Mouse (Mus musculus): Measurements from ENCODE around the gene Plcb3. TPM values are rescaled to one million over a fixed set of nuclear protein-coding genes. Genes with fewer than 3 reads are reported as not detected.
A peak's percentile ranks its signal among the peaks of the same experiment; 100 is the strongest.

Plcb3 gene
- polyA plus RNA-seq, 1 experiment from 2014 or later, result 20.6 TPM

DNA sequence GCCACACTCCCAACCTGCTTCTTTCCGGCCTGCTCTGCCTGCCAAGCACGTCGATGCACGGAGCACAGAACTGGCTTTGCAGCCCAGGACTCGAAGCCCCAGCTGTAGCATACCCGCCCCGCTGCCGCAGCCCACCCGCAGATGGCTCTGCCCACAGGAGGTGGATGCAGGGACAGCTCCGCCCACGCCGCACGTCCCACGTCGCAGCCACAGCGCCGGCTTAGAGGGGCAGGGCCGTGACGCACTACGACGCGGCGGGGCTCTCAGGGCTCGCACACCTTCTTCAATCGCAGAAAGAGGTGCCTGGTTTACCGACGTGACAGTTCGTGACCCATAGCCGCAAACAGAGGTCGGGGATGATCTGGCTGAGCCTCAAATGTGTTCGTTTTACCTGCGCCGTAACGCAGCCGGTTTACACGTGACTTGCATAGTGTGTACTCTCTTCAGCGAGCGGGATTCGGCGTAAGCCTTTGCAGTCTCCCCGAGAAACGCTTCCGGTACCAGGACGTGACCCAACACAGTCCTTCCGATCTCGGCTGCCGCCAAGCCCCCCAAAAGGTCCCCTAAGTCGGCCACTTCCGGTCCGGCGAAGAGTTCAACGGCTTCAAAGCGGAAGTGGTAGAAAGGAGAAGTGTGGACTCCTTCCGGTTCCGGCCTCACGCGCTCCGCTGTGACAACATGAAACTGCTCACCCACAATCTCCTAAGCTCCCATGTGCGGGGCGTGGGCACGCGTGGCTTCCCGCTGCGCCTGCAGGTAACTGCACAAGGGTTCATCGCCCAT, 66.6 kb downstream of the Plcb3 start, which contains the start of the genes Trmt112 and Prdx5:
TSS of gene Trmt112 (plus strand) at position 192 of the 783 bp plus-strand sequence.
TSS of gene Prdx5 (minus strand) at position 600 of the 783 bp plus-strand sequence.
- WGBS, result under 1% methylated on average over 65 of the region's 65 CpGs
- peaks cover 21% of the 10 kb centered on the region for H3K4me1 ChIP-seq (replicated peaks; ENCODE audit: control insufficient read depth, insufficient read depth, low read length)
- peak within 1 kb of the TSS; percentile 77 for H3K4me3 ChIP-seq (ENCODE audit: low read depth, low read length)
- H3K27ac ChIP-seq (ENCODE audit: low read depth, low read length), result peak within 1 kb of the TSS; percentile 99
- no peaks in the 10 kb centered on the region for H3K27me3 ChIP-seq (replicated peaks; ENCODE audit: control insufficient read depth, insufficient read depth, low read length)
- ATAC-seq (replicated peaks; ENCODE audit: low FRiP score) (peak; percentile 85), DNase-seq (ENCODE audit: low spot score) (peak; percentile 89)
- no peaks in the 10 kb centered on the region for H3K9me3 ChIP-seq (ENCODE audit: control insufficient read depth, low read length)
- H3K9ac ChIP-seq (ENCODE audit: low read depth, low read length), result peak within 1 kb of the TSS; percentile 84
- peak within 1 kb of the TSS; percentile 89 for H3K4me2 ChIP-seq
- peaks cover 40% of the 10 kb centered on the region for H3K36me3 ChIP-seq (ENCODE audit: control insufficient read depth, insufficient read depth, low read length)

DNA sequence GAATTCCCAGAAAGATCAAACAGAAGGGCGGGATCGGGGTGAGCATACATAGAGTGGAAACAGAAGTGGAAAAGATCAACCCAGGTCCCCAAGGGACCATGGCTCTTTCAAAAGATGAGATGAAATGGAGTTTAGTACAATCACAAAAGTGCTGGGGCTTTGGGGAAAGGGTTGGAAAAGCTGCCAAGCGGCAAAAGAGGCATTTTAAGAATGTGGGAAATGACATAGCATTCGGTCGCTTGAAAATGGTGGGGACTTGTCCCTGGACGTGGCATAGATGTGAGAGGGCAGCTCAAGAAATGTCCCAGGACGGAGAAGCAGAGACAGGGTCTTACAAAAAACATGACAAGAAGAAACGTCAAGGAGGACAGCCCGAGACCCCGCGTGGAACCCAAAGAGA, 67.2 kb downstream of the Plcb3 start:
- H3K4me2 ChIP-seq, result peak overlapping the region; percentile 89
- H3K27ac ChIP-seq (ENCODE audit: low read depth, low read length), result peak overlapping the region; percentile 99
- H3K9ac ChIP-seq (ENCODE audit: low read depth, low read length), result peak overlapping the region; percentile 84
- peak overlapping the region; percentile 77 for H3K4me3 ChIP-seq (ENCODE audit: low read depth, low read length)
- H3K9me3 ChIP-seq (ENCODE audit: control insufficient read depth, low read length), result no peaks in the 10 kb centered on the region
- no peaks in the 10 kb centered on the region for H3K27me3 ChIP-seq (replicated peaks; ENCODE audit: control insufficient read depth, insufficient read depth, low read length)
- ATAC-seq (replicated peaks; ENCODE audit: low FRiP score), result no peak
- H3K36me3 ChIP-seq (ENCODE audit: control insufficient read depth, insufficient read depth, low read length), result peaks cover 43% of the 10 kb centered on the region
- no peak for DNase-seq (ENCODE audit: low spot score)
- H3K4me1 ChIP-seq (replicated peaks; ENCODE audit: control insufficient read depth, insufficient read depth, low read length), result peaks cover 21% of the 10 kb centered on the region
- 7% methylated on average over 11 of the region's 11 CpGs for WGBS

DNA sequence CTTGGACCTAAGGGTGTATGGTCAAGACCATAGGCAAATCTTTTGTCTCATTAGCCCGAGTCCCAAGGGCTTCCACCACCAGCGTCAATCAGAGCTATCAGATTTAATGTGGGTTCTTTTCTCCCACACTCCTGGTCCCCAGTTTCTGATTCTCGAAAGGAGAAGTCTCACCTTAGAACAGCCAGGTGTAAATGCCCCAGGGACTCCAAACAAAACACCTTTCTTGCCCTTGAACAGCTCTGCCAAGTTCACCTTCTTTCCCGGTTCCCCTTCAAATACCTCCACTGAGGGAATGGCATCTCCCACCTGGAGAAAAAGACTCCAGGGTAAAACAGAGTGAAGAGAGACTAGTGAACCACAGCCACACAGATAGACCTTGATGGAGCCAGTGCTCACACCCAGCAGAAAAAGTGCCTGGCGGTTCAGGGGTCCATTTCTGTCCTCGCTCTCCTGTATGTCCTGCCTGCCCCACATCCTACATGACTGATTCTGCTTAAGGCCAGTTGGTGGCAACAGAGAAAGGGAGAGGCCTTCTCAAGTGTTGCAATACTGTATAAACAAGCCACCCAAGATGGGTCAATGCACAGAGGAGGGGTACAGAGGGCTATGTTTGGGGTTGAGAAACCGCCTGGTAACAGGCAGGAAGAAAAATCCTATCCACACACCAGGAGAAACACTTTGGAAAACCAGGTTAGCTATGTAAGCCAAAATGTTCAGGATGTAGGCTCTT, 68.3 kb downstream of the Plcb3 start:
- peaks cover 21% of the 10 kb centered on the region for H3K4me1 ChIP-seq (replicated peaks; ENCODE audit: control insufficient read depth, insufficient read depth, low read length)

DNA sequence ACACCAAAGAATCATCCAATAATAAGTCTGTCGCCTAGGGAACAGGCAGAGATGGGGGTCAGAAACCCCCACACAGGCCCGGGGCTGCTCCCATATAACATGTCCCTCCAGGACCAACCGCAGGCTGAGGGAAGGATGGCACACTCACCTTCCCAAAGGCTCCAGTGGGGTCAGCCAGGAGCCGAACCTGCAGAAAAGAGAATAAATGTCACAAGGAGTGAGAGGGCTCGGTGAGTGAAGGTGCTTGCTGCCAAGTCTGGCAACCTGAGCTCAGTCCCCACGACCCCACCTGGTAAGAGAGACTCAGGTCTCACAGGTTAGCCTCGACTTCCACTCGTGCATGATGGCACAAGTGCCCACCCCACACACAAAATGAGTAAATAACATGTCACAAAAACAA, 69.2 kb downstream of the Plcb3 start:
- no peaks in the 10 kb centered on the region for H3K27me3 ChIP-seq (replicated peaks; ENCODE audit: control insufficient read depth, insufficient read depth, low read length)
- DNase-seq (ENCODE audit: low spot score) (no peak), ATAC-seq (replicated peaks; ENCODE audit: low FRiP score) (no peak)
- H3K9me3 ChIP-seq (ENCODE audit: control insufficient read depth, low read length), result no peaks in the 10 kb centered on the region
- no peak overlapping the region for H3K27ac ChIP-seq (ENCODE audit: low read depth, low read length)
- no peak overlapping the region for H3K4me3 ChIP-seq (ENCODE audit: low read depth, low read length)
- 91% methylated on average over 8 of the region's 8 CpGs for WGBS
- no peak overlapping the region; the same call in 1 of the 2 replicates for H3K4me2 ChIP-seq
- peaks cover 24% of the 10 kb centered on the region for H3K36me3 ChIP-seq (ENCODE audit: control insufficient read depth, insufficient read depth, low read length)
- H3K9ac ChIP-seq (ENCODE audit: low read depth, low read length), result no peak overlapping the region
- H3K4me1 ChIP-seq (replicated peaks; ENCODE audit: control insufficient read depth, insufficient read depth, low read length), result peaks cover 21% of the 10 kb centered on the region

More for the DNA sequence above, 68.3 kb downstream of the Plcb3 start:
- H3K9ac ChIP-seq (ENCODE audit: low read depth, low read length), result peak overlapping the region; percentile 84; the same call in 1 of the 2 replicates
- no peak overlapping the region for H3K27ac ChIP-seq (ENCODE audit: low read depth, low read length)
- WGBS, result 79% methylated on average over 7 of the region's 7 CpGs
- peak overlapping the region; percentile 77 for H3K4me3 ChIP-seq (ENCODE audit: low read depth, low read length)
- DNase-seq (ENCODE audit: low spot score) (no peak), ATAC-seq (replicated peaks; ENCODE audit: low FRiP score) (no peak)
- H3K36me3 ChIP-seq (ENCODE audit: control insufficient read depth, insufficient read depth, low read length), result peaks cover 33% of the 10 kb centered on the region
- peak overlapping the region; percentile 89 for H3K4me2 ChIP-seq
- no peaks in the 10 kb centered on the region for H3K27me3 ChIP-seq (replicated peaks; ENCODE audit: control insufficient read depth, insufficient read depth, low read length)
- no peaks in the 10 kb centered on the region for H3K9me3 ChIP-seq (ENCODE audit: control insufficient read depth, low read length)

DNA sequence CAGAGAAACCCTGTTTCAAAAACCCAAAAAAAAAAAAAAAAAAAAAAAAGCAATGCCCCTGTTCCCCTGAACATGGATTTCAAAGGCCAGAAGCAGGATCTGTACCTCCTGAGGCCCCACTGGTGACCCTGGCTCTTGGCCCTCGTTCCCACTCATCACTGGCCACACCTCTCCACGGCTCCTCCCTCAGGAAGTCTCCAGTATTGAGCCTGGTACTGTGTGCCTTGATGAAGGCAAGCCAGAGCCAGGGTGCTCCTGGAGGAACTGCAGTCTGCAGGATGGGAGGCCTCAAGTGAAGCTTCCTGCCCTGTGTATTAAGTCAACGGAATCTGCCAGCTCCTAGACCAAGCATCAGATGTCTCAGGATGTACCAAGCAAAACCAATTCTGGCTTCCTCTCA, 70.1 kb downstream of the Plcb3 start:
- no peak for DNase-seq (ENCODE audit: low spot score)
- WGBS, result 78% methylated on average over 3 of the region's 3 CpGs
- H3K9ac ChIP-seq (ENCODE audit: low read depth, low read length), result no peak overlapping the region
- no peaks in the 10 kb centered on the region for H3K27me3 ChIP-seq (replicated peaks; ENCODE audit: control insufficient read depth, insufficient read depth, low read length)
- no peak overlapping the region for H3K4me3 ChIP-seq (ENCODE audit: low read depth, low read length)
- H3K9me3 ChIP-seq (ENCODE audit: control insufficient read depth, low read length), result no peaks in the 10 kb centered on the region
- no peak overlapping the region for H3K4me2 ChIP-seq
- no peak for ATAC-seq (replicated peaks; ENCODE audit: low FRiP score)
- H3K4me1 ChIP-seq (replicated peaks; ENCODE audit: control insufficient read depth, insufficient read depth, low read length), result peaks cover 18% of the 10 kb centered on the region
- H3K27ac ChIP-seq (ENCODE audit: low read depth, low read length), result no peak overlapping the region
- peaks cover 17% of the 10 kb centered on the region for H3K36me3 ChIP-seq (ENCODE audit: control insufficient read depth, insufficient read depth, low read length)

DNA sequence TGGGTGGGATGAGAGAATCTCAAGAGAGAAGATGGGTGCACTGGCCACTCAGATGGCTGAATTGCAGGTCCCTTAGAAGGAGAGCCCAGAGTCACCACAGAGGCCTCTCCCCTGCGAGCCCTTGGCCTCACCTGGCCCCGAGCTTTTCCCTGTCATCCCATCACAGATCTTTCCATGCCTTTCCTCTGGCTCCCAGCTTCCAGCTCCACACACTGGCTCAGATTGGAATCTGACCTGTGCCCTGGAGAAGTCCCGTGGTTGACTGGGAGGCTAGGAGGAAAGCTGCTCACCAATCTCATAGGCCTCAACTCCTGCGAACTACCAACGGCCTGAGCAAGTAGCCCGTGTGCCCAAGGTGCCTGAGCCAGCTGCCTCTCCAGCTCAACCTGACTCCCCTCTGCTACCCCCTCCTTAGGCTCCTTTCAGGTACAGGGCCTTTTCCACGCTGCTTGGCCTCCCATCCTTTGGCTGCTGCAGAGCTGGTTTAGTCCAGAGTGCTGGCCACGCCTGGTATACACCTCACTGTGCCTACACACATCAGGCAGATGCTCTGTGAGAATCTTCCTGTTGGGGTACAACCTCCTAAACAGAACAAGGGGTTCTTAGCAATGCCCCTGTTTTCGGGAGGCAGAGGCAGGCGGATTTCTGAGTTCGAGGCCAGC, 70.6 kb downstream of the Plcb3 start:
- Histone ChIP-seq H3K9ac (ENCODE audit: low read depth, low read length) (no peak overlapping the region), H3K36me3 (ENCODE audit: control insufficient read depth, insufficient read depth, low read length) (peaks cover 17% of the 10 kb centered on the region), H3K4me2 (no peak overlapping the region), H3K27me3 (replicated peaks; ENCODE audit: control insufficient read depth, insufficient read depth, low read length) (no peaks in the 10 kb centered on the region), H3K9me3 (ENCODE audit: control insufficient read depth, low read length) (no peaks in the 10 kb centered on the region), H3K4me1 (replicated peaks; ENCODE audit: control insufficient read depth, insufficient read depth, low read length) (peaks cover 14% of the 10 kb centered on the region), H3K4me3 (ENCODE audit: low read depth, low read length) (no peak overlapping the region), H3K27ac (ENCODE audit: low read depth, low read length) (no peak overlapping the region)
- DNase-seq (ENCODE audit: low spot score), result no peak
- ATAC-seq (replicated peaks; ENCODE audit: low FRiP score), result no peak
- 95% methylated on average over 11 of the region's 11 CpGs for WGBS

DNA sequence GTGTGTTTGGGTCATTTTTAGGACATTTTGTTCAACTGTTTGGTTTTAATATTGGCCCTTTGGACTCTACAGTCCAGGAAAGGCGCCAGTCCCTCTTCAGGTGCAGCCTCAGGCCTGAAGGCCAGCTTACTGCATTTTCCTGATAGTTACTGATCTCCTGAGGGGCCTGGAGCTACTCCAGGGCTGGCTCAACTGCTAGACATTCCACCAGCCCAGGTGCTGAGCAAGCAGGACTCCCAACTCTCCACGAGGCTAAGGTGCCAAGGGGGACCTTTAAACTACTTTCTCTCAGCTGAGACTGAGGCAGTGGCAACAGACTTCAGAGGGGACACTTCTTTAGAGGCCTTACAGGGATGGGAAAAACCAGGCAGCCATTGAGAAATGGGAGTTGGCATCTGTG, 71.4 kb downstream of the Plcb3 start:
- Histone ChIP-seq H3K4me3 (ENCODE audit: low read depth, low read length) (no peak overlapping the region), H3K4me2 (no peak overlapping the region), H3K27ac (ENCODE audit: low read depth, low read length) (no peak overlapping the region), H3K27me3 (replicated peaks; ENCODE audit: control insufficient read depth, insufficient read depth, low read length) (no peaks in the 10 kb centered on the region), H3K36me3 (ENCODE audit: control insufficient read depth, insufficient read depth, low read length) (peaks cover 17% of the 10 kb centered on the region), H3K9ac (ENCODE audit: low read depth, low read length) (no peak overlapping the region), H3K4me1 (replicated peaks; ENCODE audit: control insufficient read depth, insufficient read depth, low read length) (peaks cover 14% of the 10 kb centered on the region), H3K9me3 (ENCODE audit: control insufficient read depth, low read length) (no peaks in the 10 kb centered on the region)
- 77% methylated on average over 2 of the region's 2 CpGs for WGBS
- ATAC-seq (replicated peaks; ENCODE audit: low FRiP score) (no peak), DNase-seq (ENCODE audit: low spot score) (no peak)

DNA sequence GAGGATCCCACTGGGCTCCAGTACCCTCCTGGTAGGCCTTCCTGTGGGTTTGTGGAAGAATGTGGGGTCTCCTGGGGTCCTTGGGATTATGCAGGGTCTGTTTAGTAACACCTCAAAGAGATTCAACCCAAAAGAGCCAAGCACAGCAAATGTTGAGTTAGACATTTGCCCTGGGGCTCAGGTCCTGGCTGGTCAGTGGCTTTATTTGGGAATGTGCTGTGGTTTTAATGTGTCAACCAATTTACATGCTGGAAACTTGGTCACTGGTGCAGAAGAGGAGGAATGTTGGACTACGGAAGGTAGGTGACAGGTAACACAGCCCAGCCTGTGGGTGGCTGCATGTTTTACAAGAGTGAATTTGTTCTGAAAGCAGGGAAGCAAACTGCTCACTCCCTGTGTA, 73.2 kb downstream of the Plcb3 start:
- peaks cover 15% of the 10 kb centered on the region for H3K36me3 ChIP-seq (ENCODE audit: control insufficient read depth, insufficient read depth, low read length)
- 98% methylated on average over 1 of the region's 1 CpGs for WGBS
- H3K4me3 ChIP-seq (ENCODE audit: low read depth, low read length), result no peak overlapping the region
- ATAC-seq (replicated peaks; ENCODE audit: low FRiP score), result no peak
- no peaks in the 10 kb centered on the region for H3K9me3 ChIP-seq (ENCODE audit: control insufficient read depth, low read length)
- H3K4me1 ChIP-seq (replicated peaks; ENCODE audit: control insufficient read depth, insufficient read depth, low read length), result peaks cover 5% of the 10 kb centered on the region
- no peak overlapping the region for H3K4me2 ChIP-seq
- H3K9ac ChIP-seq (ENCODE audit: low read depth, low read length), result no peak overlapping the region
- H3K27me3 ChIP-seq (replicated peaks; ENCODE audit: control insufficient read depth, insufficient read depth, low read length), result no peaks in the 10 kb centered on the region
- no peak for DNase-seq (ENCODE audit: low spot score)
- no peak overlapping the region for H3K27ac ChIP-seq (ENCODE audit: low read depth, low read length)
